Mouse (Mus musculus) heart, postnatal 14 days (tissue): Measurements from ENCODE around the gene Fkbp5. TPM values are rescaled to one million over a fixed set of nuclear protein-coding genes. Genes with fewer than 3 reads are reported as not detected.

Experiments
- DNase-seq, 2 experiments: peaks; one replicate each; pipeline ENCODE4 v3.0.0; 2021 to 2022
- intact Hi-C: fragments of 180-260 bp; cut with DNase I; formaldehyde crosslinking; loops from one replicate; pipeline ENCODE4 v1.15.1; 2025
- total RNA-seq, 2 experiments: library from RNA; stranded (reverse); gene quantifications; 2 replicates each; pipeline ENCODE4 v1.2.3; 2021

Fkbp5 gene
- total RNA-seq, 2 experiments from 2014 or later = 36.9 to 41.0 TPM

DNA sequence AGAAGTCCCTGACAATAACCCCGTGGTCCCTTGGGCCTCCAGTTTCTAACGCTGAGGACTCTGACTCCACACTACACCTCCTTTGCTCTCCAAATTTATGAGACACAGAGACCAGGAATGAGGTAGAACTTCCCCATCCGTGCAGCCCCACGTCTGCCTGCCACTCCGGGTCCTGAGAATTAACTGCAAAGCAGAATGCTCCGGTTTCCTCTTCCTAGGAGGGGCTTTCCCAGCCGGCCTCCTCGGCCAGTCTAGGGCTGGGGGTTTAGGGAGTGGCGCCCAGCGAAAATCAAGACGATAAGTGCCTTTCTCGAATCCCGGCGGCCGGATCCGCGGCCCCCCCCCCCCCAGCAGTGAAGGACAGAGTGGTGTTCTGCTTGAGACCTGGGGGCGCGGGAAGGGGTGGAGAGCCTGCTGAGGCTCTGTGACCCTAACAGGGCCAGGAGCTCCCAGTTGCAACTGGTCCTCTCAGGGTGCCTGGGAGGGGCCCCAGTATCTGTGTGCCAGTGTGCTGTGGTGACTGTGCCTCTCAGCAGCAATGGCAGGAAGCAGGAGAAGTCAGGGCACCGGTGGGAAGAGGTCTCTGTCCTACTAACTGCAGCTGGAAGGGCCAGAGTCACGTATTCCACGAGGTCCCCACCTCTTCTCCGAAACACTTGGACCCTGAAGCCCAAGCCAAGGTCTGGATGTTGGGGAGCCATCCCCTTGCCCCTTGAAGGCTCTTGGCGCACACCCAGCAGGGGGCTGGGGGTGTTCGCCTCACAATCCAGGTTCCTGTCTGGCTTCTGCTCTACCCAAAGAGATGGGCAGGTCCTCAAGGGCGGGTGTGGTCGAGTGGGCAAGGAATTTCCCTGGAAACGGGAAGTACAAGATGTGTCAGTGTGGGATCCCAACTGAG is 6.6 kb downstream of the Fkbp5 start:
- DNase-seq = peak in 1 of 2 experiments; percentile 43

DNA sequence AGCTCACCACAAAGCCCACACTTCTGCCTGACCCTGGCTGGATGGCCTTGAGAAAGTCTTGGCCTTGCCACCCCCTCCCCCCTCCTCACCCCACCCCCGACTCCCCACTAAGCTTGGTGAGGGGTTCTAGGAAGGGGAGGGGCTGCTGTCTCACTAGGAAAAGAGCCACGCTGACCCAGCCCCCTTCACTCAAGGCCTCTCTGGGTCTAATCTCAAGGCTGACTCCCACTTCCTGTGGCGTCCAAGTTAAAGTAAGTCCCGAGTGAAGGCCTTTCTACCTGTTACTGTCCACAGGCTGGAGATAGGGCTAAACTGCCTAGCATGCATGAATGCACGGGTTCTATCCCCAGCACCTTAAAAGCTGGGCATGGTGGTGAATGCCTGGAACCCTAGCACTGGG is 9.8 kb downstream of the Fkbp5 start:
- intact Hi-C loops = no loop called here

More for the DNA sequence above, 6.6 kb downstream of the Fkbp5 start:
- intact Hi-C loops = no loop called here

DNA sequence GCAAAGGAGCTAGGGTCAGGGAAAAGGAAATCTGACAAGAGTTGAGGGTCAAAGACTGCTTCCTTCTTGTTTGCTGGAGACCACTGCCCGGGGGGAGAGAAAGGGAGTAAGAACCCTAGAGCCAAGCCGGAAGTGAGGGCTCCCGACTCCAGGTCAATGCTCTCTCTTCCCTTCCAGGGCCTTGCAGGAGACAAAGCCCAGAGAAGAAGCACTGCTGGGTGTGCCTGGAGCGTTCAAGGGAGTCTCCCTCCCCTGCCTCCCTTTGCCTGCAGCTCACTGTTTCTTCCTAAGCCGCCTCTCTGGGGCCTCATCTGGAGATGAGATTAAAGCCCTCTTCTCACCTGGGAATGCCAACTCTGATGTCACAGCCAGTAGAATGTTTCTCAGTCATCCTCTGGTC is 10.4 kb downstream of the Fkbp5 start:
- DNase-seq = no peak

More for the DNA sequence above, 9.8 kb downstream of the Fkbp5 start:
- no peak for DNase-seq

DNA sequence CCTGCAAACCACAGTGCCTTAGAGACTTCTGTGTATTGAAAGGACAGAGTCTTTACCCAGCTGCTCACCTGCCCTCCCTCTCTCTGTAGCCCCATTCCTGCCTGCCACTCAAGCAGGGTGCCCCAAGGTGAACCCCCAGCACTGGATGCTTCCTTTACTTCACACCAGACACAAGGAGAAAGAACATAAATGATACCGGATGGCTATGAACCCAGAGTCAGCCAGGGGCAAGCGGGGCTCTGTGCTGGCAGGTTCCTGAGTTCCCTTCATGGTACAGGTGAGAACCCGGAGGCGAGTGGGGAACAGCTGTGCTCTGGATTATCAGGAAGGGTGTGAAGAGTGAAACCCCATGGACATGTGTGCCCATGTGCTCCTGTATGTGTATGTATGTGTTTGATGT is 11.7 kb downstream of the Fkbp5 start:
- intact Hi-C loops = no loop called here

More for the DNA sequence above, 10.4 kb downstream of the Fkbp5 start:
- intact Hi-C loops = no loop called here

DNA sequence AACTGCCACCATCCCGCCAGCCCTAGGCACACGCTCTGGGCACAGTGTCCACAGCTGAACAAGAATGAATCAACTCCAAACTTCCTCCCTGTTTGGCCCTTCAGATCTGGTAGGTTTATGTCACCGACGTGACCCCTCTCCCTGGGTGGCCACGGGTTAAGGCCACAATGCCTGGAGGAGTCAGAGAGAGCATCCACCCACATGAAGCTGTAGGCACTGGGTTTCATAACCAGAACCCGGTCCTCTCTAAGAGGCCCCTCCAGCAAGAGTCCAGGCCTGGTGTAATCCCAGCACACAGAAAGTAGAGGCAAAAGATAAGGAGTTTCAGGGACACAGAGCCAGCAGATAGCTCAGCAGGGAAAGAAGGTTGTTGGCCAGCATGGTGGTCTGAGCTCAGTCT is 13.1 kb downstream of the Fkbp5 start:
- no peak for DNase-seq
- intact Hi-C loops = no loop called here

More for the DNA sequence above, 11.7 kb downstream of the Fkbp5 start:
- no peak for DNase-seq

DNA sequence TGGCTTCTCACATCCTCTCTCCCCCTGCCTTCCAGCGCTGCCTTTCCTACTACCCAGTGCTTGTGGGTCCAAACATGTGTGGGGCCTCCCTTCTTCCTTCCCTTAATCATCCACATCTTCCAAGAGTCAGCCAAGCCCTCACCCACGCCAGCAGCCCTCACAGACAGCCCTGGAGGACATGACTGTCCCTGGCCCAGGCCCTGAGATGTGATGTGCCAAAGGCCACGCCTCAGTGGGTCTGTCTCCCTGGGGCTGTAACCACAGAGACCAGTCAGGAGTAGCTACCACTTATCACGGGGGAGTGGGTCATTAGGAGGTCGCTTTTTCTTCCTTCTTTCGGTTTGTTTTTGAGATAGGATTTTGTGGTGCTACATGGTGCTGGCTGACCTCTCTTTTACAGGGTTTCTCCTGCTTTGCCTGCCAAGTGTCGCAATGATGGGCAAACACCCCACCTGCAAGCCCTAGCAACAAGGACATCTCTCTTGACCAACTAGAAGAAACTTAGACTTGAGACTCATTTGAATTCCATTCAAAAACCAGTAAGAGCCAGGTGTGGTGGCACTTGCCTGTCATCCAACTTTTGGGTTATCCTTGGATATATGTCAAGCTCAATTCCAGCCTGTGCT is 15.0 kb downstream of the Fkbp5 start:
- peak; percentile 43 to 59 for DNase-seq

DNA sequence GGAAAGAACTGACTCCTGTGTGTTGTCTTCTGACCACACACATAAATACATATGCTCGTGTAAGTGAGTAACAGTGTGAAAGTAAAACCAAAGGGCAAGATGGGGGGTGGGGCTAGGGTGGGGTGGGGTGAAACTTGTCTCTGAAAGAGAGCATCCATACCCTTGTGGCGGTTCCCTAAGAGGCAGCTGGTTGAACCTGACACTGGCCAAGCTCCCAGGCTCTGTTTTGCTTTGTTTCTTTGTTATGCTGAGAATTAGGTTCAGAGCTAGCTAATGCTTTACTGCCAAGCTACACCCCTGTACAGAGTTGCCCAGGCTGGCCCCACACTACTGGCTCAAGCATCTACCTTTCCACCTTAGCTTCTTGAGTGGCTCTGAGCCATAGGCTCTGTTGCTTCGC is 16.9 kb downstream of the Fkbp5 start:
- no peak for DNase-seq
- intact Hi-C loops = no loop called here

More for the DNA sequence above, 15.0 kb downstream of the Fkbp5 start:
- intact Hi-C loops = no loop called here

DNA sequence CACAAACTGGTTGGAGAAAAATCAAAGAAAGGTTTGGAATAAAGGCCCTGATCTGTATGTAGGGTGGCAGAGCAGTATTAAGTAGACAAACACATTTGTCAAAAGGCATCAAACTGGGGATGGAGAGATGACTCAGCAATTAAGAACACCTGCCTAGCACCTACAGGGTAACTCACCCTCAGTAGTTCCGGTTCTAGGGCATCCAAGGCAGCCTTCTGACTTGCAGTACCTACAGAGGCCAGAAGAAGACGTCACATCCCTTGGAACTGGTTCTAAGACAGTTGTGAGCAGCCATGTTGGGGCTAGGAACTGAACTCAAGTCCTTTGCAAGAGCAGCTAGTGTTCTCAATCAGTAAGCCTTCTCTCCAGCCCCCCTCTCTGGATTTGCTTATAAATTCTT is 18.1 kb downstream of the Fkbp5 start:
- intact Hi-C loops = no loop called here

DNA sequence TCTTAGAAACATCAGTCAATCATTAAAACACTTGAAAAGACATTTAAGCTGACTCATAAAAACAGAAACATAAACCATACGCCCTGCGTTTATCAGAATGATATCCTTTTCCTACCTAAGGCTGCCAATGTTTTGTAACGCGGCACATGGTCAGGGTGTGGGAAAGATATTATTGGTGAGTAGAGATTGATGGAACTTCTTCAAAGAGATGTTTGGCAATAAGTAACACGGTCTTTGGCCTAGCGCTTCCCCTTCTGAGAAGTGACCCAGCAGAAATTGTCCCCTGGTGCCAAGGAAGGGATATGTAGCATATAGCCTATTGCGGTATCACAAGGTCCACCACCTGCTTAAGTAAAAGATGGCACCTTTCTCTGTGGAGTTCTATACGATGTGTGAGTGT is 21.5 kb downstream of the Fkbp5 start:
- DNase-seq = no peak
- intact Hi-C loops = no loop called here

More for the DNA sequence above, 18.1 kb downstream of the Fkbp5 start:
- DNase-seq = no peak

DNA sequence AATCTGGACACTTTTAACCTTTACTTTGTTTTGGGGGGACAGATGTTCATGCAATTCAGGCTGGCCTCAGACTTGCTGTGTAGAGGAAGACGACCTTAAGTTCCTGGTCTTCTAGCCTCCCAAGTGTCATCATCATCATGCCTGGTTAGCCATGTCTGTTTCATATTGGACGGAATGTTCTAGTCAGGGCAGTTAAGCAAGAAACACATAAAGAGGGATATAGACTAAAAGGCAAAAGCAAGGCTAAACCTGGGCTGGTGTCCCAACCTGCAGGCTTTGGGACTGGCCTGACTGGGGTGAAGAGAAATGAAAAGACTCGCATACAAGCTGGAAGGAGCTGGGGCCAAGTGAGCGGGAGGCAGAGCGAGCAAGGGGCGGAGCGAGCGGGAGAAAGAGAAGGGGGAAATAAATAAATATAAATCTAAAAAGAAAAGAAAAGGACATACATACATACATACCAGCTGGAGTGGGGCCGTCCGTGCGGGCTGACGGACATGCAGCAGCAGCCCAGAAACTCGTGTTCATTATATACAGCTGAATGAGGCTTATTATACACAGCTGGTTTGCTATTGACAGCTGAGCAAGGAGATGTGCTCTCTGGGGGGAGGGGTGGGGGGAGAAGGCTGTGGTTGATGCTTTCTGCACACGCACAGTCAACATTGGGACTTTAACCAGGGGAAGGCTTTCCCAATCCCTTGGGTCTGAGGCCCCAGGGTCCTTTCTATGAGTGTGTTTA is 26.1 kb downstream of the Fkbp5 start:
- DNase-seq = no peak
- intact Hi-C loops = loop anchor here (2.0 kb wide), 1 partner anchor 18 kb away; no protein-coding TSS in a partner anchor

DNA sequence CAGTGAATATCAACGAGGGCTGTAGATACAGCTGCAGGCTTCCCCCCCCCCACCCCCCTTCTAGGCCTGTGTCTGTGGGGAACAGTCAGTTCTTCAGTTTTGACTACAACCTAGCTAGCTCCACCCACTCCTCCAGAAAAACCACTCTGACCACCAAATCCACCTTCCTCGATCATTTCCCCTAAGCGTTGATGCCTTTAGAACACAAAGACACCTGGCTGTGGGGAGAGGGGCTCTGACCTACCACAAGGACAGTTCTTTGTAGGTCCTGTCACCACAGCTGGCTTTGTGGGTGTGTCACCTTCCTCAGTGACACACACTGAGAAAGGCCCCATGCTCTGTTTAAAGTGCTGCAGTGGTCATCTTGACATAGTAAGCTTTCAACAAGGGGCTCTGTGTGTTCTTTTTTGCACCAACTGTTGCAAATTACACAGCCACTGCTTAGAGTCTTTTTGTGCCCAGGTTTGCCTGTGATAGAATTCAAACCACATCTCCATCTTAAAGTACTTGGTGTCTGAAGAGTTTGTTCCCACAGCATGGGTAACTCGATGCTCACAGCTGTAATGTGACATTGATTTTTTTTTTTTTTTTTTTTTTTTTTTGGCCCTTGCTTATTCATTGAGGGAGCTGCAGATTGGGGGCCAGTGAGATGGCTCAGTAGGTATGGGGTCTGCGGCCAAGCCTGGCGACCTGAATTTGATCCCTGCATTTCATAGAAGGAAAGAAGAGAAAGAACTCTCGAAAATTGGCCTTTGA is 28.9 kb downstream of the Fkbp5 start:
- no peak for DNase-seq
- intact Hi-C loops = no loop called here

DNA sequence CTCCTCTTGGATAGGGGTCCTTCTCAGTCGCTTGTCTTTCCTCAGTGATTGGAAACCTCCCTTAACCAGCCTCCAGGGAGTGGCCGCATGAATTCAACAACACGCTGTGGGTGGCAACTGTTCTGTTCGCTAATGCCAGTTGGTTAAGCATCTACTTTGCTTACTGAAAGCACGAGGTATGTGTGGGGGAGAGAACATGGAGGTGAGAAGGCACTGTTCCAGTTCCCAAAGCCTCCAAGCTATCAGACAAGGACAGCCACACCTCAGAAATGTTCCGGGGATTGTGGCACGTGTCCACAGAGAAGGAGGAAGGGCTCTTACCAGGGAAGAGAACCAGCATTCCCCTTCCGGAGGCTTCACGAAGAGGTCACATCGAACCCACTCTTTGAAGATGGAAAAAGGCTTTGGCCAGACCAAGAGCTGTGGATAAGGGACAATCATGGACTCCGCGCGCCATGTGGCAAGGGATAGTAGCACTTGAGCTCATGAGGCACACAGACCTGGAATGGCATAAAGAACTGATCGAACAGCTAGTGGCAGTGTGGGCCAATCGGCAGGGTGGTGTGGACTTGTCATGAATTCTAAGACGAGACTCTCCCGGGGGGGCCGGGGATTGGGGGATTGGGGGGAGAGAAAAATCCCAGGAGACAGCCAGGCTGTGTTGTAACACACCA is 29.6 kb downstream of the Fkbp5 start:
- DNase-seq = no peak
- intact Hi-C loops = no loop called here

DNA sequence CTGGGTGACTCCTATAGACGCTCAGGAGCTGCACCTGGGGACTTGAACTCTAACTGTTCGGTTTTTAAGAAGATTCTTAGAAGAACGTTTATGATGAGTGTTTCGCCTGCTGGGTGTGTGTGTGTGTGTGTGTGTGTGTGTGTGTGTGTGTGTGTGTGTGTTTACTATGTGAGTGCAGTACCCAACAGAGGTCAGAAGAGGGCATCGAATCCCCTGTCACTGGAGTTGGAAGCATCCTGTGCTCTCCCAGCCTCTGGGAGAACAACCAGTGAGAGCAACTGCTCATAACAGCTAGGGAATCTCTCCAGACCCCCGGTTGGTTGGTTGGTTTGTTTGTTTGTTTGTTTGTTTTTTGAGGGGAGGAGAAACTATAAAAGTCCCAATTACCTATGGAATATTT is 30.6 kb downstream of the Fkbp5 start:
- intact Hi-C loops = no loop called here
- no peak for DNase-seq

DNA sequence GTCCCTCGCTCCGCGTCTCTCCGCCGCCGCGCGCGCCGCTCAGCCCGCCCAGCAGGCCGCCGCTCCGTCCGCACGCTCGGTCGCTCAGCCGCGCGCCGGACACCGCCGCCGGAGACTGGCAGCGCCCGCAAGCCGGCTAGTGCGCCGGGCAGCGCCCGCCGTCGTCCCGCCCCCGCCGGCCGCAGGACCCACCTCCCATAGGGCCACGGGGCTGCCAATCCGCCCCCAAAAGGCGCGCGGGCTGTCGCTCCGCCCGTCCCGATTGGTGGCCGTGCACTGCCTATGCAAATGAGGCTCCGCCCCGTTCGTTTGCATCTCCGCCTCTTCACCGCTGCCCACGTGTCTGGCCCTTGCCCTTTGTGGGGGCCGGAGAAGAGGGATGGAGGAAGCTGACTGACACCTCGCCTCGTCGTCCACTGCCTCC is 31.3 kb downstream of the Fkbp5 start:
- intact Hi-C loops = loop anchor here (2.0 kb wide), 1 partner anchor 37 kb away; no protein-coding TSS in a partner anchor

DNA sequence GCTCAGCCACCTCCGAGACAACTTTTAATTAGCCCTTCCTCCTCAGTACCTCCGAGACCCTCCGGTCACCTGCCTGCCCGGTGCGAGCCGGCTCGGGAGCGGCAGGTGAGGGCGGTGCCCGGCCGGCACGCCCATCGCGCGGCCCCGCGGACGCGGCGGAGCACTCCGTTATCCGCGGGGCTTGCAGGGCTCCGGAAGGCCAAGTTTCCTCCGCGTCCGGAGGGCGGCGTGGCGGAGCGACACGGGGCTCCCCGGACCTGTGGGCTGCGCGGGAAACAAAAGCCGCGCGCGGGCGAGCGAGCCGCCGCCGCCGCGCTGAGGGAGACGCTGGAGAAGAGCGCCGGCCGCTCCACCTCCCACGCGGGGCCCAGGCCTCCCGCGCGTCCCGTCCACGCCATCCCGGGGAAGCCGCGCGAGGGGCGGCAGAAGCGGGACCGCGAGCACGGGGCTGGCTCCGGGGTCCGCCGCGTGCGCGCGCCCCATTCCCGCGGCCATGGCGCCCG is 31.8 kb downstream of the Fkbp5 start:
- intact Hi-C loops = loop anchor here (2.0 kb wide), 1 partner anchor 37 kb away; no protein-coding TSS in a partner anchor
- peak; percentile 51 to 64 for DNase-seq

More for the DNA sequence above, 31.3 kb downstream of the Fkbp5 start:
- DNase-seq = peak; percentile 99

DNA sequence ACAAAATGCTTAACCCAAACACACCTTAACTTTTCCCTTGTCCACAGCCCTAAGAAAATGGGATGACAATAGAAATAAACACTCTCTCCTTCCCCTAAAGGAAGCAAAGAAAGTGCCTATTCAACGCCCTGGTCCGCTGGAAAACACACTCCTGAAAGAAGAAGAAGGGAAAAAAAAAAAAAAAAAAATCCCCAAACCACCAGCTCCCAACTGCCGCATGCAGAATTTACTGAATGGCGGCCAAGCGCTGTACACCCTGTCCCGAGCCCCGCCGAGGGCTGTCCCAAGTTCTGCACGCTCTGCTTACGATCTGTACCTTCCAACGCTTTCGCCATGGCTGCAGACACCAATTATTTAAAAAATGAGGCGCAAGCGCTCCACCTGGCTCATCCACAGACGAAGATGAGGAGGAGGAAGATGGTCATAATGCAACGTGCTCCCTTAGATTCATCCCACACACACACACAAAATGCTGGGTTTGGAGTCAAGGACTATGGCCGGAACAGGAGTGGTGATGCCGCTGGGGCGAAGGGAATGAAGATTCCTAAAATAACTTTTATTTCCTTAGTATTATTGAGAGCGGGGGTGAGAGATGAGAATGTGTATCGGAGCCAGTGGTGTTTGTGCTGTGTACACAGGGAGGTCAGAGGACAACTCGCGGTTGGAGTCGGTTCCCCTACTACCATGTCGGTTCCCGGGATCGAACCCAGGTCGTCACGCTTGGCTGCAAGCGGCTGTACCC is 32.5 kb downstream of the Fkbp5 start:
- DNase-seq = peak; percentile 51 to 53
- intact Hi-C loops = loop anchor here (2.0 kb wide), 1 partner anchor 38 kb away; no protein-coding TSS in a partner anchor

DNA sequence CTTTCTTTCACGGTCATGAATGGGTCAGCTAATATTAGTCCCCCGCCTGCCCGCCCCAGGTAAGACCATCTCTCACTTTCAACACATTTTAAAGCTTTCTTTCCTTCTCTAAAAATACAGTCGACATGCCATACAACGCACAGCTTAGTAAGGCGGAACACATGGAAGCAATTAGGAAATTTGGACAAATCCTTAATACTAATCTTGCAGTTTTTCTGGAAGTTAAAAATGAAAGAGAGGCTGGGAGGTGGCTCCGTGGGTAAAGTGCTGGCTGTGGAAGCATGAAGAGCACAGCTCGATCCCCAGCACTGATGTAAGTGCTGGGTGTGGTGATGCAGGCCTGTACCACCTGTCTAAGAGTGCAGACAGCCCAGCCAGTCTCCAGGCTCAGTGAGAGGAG is 39.9 kb downstream of the Fkbp5 start:
- intact Hi-C loops = no loop called here
- DNase-seq = no peak

DNA sequence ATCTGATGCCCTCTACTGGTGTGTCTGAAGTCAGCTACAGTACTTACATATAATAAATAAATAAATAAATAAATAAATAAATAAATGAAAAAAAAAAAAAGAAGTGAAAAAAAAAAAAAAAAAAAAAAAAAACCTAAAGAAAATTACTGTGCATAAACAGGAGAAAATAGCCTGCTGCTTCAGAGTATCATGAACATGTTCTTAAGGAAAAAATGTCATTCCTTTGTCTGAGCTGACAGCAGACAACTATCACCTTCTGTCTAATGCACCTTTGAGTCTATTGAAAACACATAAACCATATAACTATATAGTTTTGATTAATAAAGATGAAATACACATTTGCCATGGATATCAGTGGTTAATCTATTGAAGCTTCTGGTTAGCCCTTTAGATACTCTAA is 40.9 kb downstream of the Fkbp5 start:
- intact Hi-C loops = no loop called here
- no peak for DNase-seq
